Mouse (Mus musculus): ENCODE measurements around the gene Dapp1. TPM values are rescaled to one million over a fixed set of nuclear protein-coding genes. Genes with fewer than 3 reads are reported as not detected.

Gene Dapp1
- 10 to 100 TPM; 74.5 to 78.4 TPM for polyA plus RNA-seq (2017; shearing (Covaris generic))

DNA sequence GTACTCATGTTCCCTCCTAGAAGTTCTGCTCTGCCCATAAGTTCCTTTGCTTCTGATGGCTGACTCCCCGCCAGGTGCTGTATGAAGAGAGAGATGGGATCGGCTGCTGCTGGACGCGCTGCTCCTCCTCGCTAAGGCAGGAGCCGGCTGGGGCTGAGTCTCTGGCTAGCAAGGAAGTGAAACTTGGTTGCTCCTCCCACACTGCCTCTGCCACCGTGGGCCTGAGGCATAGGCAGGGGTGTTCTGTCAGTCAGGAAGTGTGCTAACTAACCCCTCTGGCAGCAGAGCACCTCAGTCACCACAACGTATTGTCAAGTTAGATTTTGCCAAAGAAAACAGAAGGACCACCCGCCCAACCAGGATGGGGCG lies at the start of gene Dapp1:
Gene Dapp1 (minus strand): TSS at position 164 of the 369 bp plus-strand sequence.
- peak; percentile 90 for ATAC-seq

DNA sequence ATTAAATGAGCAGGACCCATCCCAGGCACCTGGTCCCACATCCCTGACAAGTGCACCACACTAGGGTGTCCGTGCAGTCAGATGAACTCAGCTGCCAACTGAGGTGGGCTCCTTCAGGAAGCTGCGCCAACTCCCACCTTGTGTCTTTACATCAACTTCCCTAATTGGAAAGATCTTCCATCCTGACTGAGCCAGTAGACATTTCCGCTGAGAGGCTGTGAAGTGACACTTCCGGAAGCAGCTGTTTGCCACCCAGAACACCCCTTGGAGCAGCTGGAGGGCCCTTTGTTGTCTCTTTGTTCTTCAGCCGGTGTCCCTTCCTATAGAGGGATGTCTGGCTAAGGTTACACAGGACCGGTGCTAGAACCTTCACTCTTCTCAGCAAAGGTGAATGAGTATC lies 49.2 kb upstream of the Dapp1 start:
- ATAC-seq, result no peak

DNA sequence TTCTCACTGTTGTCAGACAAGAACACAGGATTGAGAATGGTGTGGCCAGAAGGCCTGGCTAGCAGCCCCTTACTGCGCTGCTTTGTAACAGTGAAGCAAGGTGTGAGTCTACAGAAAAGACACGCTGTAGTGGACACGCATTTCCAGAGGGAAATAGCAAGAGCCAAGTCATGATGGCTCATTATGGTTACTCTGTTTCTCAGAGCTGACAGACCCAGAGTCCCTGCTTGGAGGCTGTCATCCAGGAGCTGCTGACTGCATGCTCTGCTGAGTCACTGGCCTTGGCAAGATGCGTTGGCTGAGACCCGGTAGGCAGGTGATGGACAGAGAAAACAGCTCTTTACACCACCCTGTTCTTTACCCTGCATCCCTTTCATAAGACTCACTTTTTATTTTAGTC lies 48.0 kb upstream of the Dapp1 start:
- no peak for ATAC-seq

DNA sequence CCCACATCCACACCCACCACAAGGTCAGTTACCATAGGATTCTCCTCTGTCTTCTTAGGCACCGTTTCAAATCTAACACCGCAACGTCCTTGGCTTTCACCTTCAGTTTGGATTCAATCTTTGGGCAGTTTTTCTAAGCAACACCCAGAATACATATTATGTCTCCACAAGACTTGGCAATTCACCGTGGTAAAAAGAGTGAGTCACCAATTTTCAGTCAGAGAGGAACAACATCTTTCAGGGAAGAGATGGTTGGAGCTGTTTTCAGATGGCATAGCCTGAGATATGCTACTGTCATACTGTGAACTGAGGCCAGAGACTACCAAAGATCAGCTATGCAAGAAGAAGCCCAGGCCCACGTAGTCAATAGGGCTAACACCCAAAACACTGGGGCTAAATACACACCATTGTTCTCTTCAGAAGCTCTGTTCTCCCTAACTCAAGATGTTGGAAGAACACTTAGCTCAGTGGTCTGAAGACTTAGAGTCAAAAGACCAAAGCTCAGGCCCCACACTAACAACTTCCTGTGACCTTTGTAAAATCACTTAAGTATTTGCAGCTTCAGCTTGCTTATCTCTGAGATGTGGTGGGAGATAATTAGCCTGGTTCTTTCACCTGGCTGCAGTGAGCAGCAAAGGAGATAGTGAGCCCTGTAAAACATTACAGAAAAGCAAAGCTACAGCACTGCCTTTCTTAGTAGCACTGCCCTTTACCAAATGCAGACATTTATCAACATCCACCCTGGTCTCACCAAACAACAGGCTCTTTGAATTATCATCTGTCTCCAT lies 46.4 kb upstream of the Dapp1 start:
- peak; percentile 83 for ATAC-seq

DNA sequence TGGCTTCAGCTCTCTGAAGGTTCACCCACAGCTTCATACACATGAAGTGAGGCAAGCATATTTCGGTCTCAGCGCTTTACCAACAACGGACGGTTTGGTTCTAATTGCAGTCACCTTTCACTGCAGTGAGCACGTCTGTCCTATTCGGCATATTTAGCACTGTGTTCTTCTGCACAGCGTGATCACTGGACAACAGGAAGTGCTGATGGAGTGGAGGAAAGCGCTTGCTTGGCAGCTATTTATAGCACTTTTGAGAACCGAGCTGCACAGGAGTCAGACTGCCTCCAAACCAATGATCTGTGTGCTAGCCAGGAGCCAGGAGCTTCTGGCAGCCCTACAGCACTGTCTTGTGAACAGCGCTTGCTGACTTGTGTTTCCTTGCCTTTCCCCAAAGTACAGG lies 44.9 kb upstream of the Dapp1 start:
- no peak for ATAC-seq

DNA sequence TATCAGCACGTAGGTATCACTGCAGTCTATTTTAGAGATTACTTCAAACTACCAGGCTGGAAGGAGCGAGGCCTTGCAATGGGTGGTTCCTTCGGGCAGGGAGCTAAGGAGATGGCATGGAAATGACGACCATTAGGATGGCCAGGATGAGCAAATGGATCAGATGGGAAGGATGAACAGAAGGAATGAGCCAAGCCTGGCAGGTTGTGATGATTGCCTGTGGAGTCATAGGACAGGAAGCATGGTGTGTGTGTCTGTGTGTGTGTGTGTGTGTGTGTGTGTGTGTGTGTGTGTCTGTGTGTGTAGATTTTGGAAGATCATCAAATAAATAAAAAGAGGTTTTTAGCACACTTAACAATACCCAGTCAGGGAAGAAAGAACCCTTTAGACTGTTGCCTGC lies 41.3 kb upstream of the Dapp1 start:
- no peak for ATAC-seq

DNA sequence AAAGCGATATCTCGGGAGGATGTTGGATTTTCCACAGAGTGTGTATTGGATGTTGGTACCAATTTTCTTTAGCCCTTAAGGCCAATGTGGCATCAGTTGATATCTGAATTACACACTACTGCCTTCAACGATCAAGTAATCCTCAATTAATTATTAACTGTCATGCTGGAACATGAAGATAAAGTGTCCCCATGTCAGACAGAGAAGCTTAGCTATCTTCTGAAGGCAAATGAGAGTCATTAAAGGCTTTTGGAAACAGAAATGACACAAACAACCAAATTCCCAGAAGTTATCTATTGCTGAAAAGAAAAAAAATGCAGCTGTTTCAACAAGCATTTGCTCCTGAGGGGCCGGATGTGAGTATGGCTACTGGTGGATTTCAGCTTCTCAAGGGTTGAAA lies 40.7 kb upstream of the Dapp1 start:
- ATAC-seq, result no peak

DNA sequence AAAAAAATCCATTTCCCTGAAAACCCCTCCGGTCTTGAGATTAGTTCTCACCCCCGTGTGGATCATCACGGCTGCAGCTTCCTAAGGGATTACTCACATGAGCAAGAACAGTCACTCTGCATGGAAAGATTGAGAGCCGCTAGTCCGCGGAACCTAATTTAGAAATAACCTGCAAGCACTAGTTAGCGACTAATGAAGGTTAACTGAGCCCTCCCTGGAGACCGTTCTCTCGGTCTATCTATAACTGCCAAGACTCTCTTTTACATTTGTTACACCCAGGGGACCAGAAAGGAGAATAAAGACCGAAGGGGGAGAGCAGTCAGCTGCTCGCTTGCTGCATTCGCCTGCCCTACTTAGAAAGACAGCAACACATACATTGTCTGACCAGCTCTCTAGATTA lies 35.5 kb upstream of the Dapp1 start:
- ATAC-seq, result no peak

DNA sequence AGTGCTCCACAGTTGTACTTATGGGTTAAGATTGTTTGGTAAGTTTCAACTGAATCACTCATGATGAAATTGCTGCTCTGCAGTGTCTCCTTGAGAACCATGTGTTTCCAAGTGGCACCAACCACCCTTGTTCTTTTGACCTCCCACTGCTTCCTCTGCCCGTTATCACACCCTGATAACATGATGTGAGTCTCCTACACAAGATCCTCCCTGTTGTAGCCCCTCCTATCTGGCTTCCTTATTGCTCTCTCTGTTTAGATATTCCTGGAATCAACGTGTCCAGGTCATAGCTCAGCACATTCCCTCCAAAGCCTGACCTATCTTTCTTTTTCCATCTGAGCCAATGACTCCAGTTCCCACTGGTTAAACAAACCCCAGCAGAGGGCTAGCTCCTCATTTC lies 33.4 kb upstream of the Dapp1 start:
- no peak for ATAC-seq

DNA sequence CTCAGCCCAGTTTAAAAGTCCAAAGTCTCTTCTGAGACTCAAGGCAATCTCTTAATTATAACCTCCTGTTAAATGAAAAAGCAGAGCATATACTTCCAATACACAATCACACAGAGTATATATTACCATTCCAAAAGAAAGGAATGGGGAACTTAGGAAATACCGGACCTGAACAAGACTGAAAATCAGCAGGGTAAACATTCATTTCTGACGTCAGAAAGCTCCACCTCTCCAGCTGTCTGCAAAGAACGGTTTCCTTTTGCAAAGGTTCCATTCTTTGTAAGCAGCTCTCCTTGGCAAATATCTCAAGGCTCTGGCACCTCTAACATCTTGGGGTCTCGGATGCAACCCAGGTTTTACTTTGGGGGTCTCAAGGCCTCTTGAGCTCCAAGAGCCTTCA lies 31.0 kb upstream of the Dapp1 start:
- peak; percentile 44 for ATAC-seq

DNA sequence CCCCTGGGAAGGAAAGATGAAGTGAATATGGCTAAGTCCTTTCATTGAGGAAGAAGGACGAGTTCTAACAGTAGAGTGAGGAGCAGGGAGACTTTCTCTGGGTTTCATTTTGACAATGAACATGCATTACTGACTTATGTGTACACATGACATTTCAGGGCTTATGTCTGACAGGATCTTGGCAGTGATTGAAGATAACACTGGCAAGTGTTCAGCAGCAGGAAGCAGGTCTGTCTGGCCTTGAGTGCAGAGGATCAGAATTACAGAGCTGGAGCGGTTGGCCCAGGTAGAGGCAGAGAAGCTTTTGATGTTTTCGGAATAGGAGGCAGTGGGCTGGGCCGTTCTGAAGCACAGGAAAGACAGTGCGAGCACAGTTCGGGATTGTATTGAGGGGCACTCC lies 26.8 kb upstream of the Dapp1 start:
- peak; percentile 84 for ATAC-seq

DNA sequence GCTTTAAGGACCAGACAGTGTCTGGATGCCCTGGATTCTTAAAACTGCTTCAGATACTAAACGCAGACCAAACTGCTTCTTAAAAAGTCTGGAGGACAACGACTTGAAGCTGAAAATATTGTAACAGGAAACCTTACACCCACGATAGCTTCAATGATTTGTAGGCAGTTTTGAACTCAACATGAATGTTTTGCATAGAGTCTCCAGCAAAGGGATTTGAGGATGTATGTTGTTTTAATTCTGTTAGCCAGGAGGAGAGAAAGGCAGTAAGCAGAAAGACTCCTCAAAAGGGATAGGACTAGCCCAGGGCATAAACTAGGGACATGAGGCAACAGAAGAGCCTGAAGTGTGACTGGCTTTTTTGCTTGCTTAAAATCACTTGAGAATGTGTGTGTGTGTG lies 25.6 kb upstream of the Dapp1 start:
- ATAC-seq, result peak; percentile 15

DNA sequence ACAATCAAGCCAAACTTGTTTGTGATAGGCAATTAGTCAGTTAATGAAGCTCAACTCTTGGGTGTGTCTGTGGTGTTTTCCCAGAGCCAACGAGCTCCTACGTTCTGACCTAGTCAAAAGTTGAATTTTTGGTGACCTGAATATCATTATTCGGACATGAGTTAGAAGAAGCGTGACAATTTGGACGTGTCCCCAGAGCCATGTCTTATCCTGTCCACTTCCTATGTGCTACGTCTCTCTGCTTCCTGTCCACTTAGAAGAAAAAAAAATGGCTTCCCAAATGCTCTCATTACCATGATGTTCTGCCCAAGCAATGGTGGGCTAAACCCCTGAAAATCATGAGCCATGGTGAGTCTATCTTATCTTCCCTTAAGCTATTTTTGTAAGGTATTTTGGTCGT lies 21.9 kb upstream of the Dapp1 start:
- ATAC-seq, result no peak

DNA sequence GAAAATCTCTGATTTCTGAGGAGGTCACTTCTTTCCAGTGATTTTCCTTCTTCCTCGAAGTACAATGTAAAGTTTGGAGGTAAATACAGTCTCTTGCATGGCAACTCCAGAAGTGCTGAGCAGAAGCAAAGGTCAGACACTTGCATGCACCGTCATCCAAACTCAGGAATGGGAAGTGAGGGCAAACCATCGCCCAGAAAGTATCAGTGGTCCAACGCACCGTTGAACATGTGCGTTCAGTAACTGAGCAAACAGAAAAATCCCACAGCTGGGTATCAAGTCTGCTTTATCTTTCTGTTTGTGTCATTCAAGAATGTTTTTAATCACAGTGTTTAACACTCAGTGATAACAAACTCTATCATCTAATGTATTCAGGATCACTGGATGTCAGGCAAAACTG lies 21.2 kb upstream of the Dapp1 start:
- no peak for ATAC-seq

DNA sequence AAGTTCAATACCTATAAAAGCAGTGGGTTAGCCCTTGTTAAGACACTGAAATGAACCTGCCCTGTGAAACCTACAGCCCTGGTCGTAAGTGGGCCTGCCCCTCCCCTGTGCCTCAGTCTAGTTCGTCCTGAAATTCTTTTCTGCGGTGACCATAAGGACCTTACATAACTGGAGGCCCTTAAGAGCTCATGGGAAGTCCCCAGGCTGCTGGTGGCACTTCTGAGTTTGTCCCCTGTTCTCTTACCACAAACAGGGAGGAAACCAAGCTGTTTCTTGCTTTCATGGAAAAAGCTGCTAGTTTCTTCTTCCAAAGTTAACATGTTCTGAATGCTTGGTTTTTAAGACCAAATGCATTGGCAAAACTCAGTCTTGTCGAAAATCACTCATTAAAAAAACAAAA lies 20.5 kb upstream of the Dapp1 start:
- ATAC-seq, result peak; percentile 47

DNA sequence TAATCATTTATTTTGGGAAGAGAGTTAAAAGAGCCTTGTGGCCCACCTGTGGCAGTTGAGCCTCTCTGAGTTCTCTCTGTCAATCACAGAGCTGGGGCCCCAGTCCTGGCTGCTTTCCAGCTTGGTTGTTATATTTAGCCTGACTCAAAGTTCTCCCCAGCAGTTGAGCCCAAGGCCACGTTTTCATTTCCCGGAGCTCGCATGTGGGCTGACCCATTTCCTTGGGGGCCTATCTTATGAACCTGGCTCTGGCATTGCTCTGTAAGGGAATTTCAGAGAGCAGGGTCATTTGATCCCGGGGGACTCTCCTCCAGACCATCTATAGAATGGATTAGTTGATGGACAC lies 19.4 kb upstream of the Dapp1 start:
- ATAC-seq, result no peak

DNA sequence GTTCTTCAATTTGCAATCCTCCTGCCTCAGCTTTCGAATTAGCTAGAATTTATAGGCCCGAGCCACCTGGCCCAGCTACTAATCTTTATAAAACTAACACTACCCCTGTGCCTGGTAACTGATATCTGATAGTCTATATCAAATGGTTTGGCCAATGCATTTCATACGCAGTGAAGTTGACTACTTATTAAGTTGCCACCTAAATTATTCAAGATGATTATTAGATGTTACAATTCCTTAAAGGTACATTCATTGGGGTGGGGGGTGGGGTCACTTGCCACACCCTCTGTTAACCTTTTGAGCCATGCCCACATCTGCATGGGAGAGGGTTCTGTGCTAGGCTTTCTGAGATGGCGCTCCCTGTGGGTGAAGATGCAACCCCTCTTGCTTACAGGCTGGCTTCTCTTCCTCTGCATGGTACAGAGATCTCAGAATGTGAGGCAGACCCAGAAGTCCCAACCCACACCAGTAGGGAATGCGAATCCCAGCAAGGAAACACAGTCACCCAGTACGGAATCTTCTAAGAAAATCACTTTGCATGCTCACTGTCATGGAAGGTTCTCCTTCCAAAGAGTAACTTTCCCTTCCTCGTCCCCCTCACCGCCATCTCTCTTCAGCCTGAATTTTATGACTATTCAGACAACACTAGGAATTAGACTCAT lies 18.8 kb upstream of the Dapp1 start:
- no peak for ATAC-seq

DNA sequence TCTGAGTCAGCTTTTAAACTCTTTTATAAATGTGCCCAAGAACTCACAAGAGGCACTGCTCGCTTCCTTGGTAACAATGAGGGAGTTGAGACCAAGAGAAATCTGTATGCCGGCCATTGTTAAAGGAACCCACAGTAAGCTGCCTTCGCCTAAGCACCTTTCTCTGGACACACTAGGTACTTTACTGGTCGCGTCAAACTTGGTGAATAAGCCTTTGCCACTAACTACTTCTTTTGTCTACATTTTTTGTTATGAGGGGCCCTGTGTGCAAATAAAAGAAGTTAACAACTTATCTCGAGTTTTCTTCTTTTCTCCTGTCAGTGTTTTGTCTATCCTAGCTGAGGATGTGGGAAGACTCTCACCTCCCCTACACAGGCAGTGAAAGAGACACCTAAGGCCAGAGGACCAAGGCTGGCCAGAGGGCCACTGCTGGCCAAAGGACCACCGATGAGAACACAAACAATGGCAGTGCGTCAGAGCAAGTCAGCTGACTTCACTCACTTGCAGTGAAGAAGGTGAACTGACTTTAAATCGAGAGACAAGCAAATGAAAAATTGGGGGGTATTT lies 18.0 kb upstream of the Dapp1 start:
- ATAC-seq, result peak; percentile 4

DNA sequence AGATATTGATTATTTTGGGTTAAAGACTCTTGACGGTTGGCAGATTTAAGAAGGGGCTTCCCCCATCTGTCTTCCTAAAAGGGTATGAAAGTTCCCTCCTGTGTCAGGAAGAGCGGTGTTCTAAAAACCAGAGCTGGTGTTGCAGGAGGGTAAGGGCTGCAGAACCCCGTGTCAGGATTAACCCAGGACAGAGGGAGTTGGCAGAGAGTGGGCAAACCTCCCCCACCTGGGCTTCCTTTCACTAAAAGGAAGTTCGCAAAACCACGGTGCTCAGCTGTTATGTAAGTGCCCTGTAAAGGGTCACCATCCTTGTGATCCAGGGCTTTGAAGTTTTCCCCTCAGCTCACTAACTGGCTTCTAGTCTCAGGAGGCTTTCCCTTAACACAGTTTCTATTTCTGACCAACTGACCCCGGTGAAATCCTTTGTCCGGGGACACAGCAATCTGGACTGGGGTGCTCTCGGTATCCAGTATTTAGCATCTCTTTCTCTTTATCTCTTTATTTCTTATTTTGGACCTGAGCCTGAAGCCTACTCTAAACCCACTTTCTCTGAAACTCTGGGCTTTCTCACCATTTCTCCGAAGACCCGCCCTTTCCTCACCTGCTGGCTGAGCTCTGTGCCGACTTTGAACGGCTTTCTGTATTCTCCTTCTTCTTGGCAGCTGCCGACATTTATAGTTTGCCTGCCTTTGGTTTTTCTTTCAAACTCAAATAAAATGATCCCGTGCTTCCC lies 17.3 kb upstream of the Dapp1 start:
- peak; percentile 75 for ATAC-seq

DNA sequence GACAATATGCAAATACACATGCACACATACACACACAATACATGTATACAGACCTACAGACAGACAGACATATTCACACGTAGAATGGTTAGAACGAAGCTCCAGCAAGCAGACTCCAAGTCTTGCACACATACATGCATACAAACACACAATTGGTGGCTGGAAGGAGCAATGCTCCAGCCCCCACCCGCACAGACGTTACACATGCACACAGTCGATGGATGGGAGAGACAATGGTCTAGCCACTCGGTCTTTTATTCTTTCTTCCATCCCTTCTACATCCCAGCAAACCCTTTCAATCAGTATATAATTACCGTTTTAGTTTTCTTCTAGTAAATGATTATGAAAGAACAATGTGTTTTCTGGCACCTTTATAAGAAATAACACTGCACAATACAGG lies 14.1 kb upstream of the Dapp1 start:
- no peak for ATAC-seq

DNA sequence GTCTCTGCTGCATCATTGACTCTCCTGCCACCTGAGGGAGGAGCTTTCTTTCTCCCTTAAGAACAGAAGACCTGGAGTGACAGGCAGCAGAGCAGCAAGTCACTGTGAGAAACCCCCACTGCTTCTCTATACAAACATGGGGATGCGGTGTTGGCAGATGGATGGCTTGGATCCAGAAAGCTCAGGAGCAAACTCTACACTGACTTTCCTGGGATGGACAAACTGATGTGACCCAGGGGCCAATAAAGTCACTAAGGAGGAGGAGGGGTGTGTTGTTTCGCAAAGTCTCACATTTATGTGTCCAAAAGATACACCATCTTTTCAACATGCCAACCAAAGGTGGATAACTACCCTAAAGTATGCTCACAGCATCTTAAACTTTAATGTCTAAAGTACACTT lies 12.9 kb upstream of the Dapp1 start:
- ATAC-seq, result no peak

DNA sequence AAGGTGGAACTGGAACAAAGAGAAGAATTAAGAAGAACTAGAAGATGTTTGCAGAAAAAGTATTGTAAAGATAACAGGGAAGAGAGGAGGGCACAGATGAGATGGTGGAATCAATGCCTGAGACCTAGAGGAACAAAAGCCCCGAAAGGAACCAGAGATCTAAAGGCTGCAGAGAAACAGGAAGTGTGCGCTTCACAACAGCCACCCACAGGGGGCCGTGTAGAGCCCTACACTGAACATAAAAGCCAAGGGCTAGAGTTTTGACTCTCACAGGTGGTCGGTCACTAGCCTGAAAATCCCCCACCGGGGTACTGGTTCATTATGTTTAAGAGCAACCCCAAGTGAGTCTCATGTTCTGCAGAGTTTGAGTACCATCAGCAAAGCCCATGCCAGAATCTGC lies 11.0 kb upstream of the Dapp1 start:
- peak; percentile 77 for ATAC-seq

DNA sequence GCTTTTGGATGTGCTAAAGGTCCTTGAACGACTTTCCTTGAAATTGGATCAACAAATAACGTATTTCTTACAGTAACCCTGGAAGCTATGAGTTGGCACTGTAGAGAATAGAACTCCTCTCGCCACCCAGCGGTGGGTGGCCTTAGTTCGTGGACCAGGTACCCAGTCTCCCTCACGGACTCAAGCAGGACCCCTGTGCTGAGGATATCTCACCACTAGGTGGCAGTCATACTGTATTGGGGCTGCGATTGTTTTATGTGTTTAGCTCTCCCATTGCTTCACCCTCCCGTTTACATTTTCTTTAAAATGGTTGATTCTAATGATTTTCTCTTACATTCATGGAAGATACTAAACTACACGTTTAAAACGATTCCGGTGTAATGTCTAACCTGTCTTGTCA lies 9.8 kb upstream of the Dapp1 start:
- peak; percentile 94 for ATAC-seq

DNA sequence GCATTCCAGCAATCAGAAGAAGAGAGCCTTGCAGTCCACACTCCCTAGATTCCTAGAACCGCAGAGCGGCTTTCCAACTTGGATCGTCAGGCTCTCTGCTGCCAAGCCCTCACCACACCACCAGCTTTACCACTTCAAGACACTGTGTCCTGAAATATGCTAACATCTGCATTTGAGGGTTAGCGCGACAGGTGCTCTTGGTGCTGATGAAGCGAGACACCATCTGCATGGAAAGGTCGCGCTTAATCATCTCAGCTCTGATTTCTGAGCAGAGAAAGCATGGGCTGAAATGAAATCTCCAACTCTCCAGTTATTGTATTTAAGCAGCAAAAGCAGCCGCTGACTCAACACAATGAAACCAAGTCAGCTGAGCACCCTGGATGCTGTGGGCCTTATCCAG lies 8.1 kb upstream of the Dapp1 start:
- ATAC-seq, result no peak

Data from CD4-positive, CD25-positive, alpha-beta regulatory T cell, adult 4 months (primary cell).